Mouse (Mus musculus) lung, embryonic 14.5 days (tissue): ENCODE data around the gene Ppp2r3a. TPM values are rescaled to one million over a fixed set of nuclear protein-coding genes. Genes with fewer than 3 reads are reported as not detected.
A peak's percentile ranks its signal among the peaks of the same experiment; 100 is the strongest.

ENCODE experiments used
- ATAC-seq: fragments of 200-750 bp; cut with Nextera tagmentation; 2 replicates; pipeline ENCODE4 v1.8.0; 2017; ENCODE audit warnings: mild to moderate bottlenecking, moderate TSS enrichment, moderate library complexity; ENCODE audit not compliant: insufficient read depth
- DNase-seq: peaks from one replicate; pipeline ENCODE4 v3.0.0-alpha.2; 2015
- H3K27ac ChIP-seq: fragments of 300-500 bp; sonication (generic); 2 replicates; pipeline ENCODE4 v1.5.1; 2014; ENCODE audit warnings: low read depth, mild to moderate bottlenecking, moderate library complexity
- H3K27me3 ChIP-seq: fragments of 300-500 bp; sonication (generic); 2 replicates; pipeline ENCODE4 v1.6.1; 2014; ENCODE audit warnings: low read length, control low read depth; ENCODE audit not compliant: insufficient read depth
- H3K36me3 ChIP-seq: fragments of 300-500 bp; sonication (generic); 2 replicates; pipeline ENCODE4 v1.6.1; 2014; ENCODE audit warnings: control low read depth; ENCODE audit not compliant: insufficient read depth
- H3K4me1 ChIP-seq: fragments of 300-500 bp; sonication (generic); 2 replicates; pipeline ENCODE4 v1.6.1; 2014; ENCODE audit warnings: antibody characterized with exemption, control low read depth; ENCODE audit not compliant: insufficient read depth
- H3K4me2 ChIP-seq: fragments of 300-500 bp; sonication (generic); 2 replicates; pipeline ENCODE4 v1.6.1; 2014; ENCODE audit warnings: mild to moderate bottlenecking
- H3K4me3 ChIP-seq: fragments of 300-500 bp; sonication (generic); 2 replicates; pipeline ENCODE4 v1.5.1; 2014; ENCODE audit warnings: low read depth, low read length
- H3K9ac ChIP-seq: fragments of 300-500 bp; sonication (generic); 2 replicates; pipeline ENCODE4 v1.6.1; 2014
- H3K9me3 ChIP-seq: fragments of 300-500 bp; sonication (generic); 2 replicates; pipeline ENCODE4 v1.6.1; 2016; ENCODE audit warnings: low read depth, low read length, control low read depth
- CTCF ChIP-seq: IDR thresholded peaks from 2 replicates; pipeline ENCODE4 v1.5.1; 2016; ENCODE audit warnings: antibody characterized with exemption, low read depth
- WGBS: fragments of 180-500 bp; shearing (Covaris S2); extraction: QIAGEN DNeasy Blood & Tissue Kit; methylation state at CpG from one replicate; pipeline ENCODE4 v1.1.7; 2014; 5-methylcytosine and 5-hydroxymethylcytosine counted together
- polyA plus RNA-seq: library from polyadenylated mRNA; unstranded; fragments of >200 nt; fragmentation: Nextera tagmentation; extraction: Ambion mirVana; gene quantifications from 2 replicates; pipeline ENCODE4 v1.2.1, GENCODE M21; 2014

Ppp2r3a gene
- polyA plus RNA-seq, 1 experiment from 2014 or later: 14.4 TPM

- DNase-seq (peak; percentile 84), ATAC-seq (peak; percentile 97)
- Histone ChIP-seq H3K27ac (peak overlapping the region; percentile 97), H3K4me3 (peak overlapping the region; percentile 76), H3K4me1 (peaks cover 11% of the 10 kb centered on the region; the same call in 1 of the 2 replicates), H3K36me3 (no peaks in the 10 kb centered on the region), H3K27me3 (no peaks in the 10 kb centered on the region), H3K9ac (peak overlapping the region; percentile 84), H3K9me3 (no peaks in the 10 kb centered on the region), H3K4me2 (peak overlapping the region; percentile 67)
- under 1% methylated on average over 57 of the region's 61 CpGs for WGBS
- no peak for TF ChIP-seq CTCF
Measured at GRCm38 (mm10) chr9:101250981-101251643, 483 bp downstream of the Ppp2r3a start.

- peak overlapping the region; percentile 84 for H3K9ac ChIP-seq
- DNase-seq: peak; percentile 55
- no peak for ATAC-seq
Measured at GRCm38 (mm10) chr9:101250486-101250885, 1.1 kb downstream of the Ppp2r3a start.

DNA sequence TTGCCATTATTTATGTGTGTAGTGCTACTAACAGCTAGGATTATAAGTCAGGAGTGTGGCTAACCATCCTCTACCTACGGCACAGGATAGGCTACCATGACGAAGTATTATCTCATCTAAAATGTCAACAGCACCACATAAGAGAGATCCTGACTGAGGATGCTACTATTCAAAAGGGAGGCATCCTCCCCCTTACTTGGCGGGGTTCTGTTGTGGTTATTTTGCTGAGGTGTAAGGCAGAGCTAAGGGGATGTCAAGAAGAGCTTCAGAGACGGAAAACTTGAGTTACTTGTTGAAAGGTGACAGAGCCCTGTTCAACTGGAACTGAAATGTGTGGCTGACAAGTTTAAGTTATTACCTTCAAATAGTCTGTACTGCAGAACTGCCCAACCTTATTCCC lies 2.0 kb downstream of the Ppp2r3a start:
- no peak for DNase-seq
- H3K9ac ChIP-seq: peak overlapping the region; percentile 84
- H3K4me2 ChIP-seq: peak overlapping the region; percentile 67
- ATAC-seq: no peak
- WGBS: 56% methylated on average over 4 of the region's 4 CpGs
- peak overlapping the region; percentile 76 for H3K4me3 ChIP-seq
- no peaks in the 10 kb centered on the region for H3K9me3 ChIP-seq
- H3K4me1 ChIP-seq: peaks cover 11% of the 10 kb centered on the region; the same call in 1 of the 2 replicates
- H3K36me3 ChIP-seq: no peaks in the 10 kb centered on the region
- no peak overlapping the region for H3K27ac ChIP-seq
- no peak for TF ChIP-seq CTCF
- no peaks in the 10 kb centered on the region for H3K27me3 ChIP-seq

More at GRCm38 (mm10) chr9:101250486-101250885, 1.1 kb downstream of the Ppp2r3a start:
- H3K9me3 ChIP-seq: no peaks in the 10 kb centered on the region
- no peak for TF ChIP-seq CTCF
- peak overlapping the region; percentile 76 for H3K4me3 ChIP-seq
- H3K27me3 ChIP-seq: no peaks in the 10 kb centered on the region
- no peaks in the 10 kb centered on the region for H3K36me3 ChIP-seq
- peak overlapping the region; percentile 97 for H3K27ac ChIP-seq
- WGBS: 3% methylated on average over 11 of the region's 11 CpGs
- peak overlapping the region; percentile 67 for H3K4me2 ChIP-seq
- peaks cover 11% of the 10 kb centered on the region; the same call in 1 of the 2 replicates for H3K4me1 ChIP-seq

DNA sequence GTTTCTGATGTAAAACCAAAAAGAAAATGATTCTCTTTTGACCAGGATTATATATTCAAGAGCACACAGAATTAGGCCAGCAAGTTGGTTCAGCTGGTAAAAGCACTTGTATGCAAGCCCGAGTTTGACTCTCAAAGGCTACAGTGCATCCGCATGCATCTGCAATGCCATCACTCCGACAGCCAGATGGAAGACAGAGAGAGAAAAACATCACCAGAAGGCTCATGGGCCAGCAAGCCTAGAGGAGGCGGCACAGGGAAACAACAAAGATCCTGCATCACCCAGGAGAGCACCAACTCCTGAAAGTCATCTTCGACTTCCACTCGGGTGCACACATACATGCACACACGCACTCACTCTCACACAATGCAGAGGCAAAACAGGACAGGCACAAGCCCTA lies 4.1 kb downstream of the Ppp2r3a start:
- H3K36me3 ChIP-seq: no peaks in the 10 kb centered on the region
- TF ChIP-seq CTCF: no peak
- H3K27ac ChIP-seq: no peak overlapping the region
- no peak overlapping the region for H3K9ac ChIP-seq
- H3K4me2 ChIP-seq: no peak overlapping the region
- no peaks in the 10 kb centered on the region for H3K27me3 ChIP-seq
- H3K4me1 ChIP-seq: peaks cover 11% of the 10 kb centered on the region; the same call in 1 of the 2 replicates
- no peak for DNase-seq
- H3K4me3 ChIP-seq: no peak overlapping the region
- ATAC-seq: no peak
- 76% methylated on average over 7 of the region's 7 CpGs for WGBS
- H3K9me3 ChIP-seq: no peaks in the 10 kb centered on the region

DNA sequence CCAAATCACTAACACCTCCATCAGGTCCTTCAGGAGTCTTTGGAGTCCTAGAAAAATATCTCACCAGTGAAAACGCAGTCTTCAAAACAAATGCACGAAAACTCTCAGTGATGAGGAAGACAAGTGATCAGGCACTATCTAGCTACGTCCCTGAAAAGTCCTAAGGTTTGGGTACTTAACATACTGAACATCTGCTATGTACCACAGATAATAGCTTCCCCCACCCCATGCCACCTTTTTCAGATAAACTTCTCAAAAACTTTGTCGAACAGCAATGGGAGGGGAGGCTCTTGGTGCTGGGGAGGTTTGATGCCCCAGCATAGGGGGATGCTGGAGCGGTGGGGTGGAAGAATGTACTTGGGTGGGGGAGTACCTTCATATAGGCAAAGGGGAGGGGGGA lies 6.1 kb downstream of the Ppp2r3a start:
- Histone ChIP-seq H3K27me3 (no peaks in the 10 kb centered on the region), H3K27ac (no peak overlapping the region), H3K9ac (no peak overlapping the region), H3K4me2 (no peak overlapping the region), H3K4me3 (no peak overlapping the region), H3K9me3 (no peaks in the 10 kb centered on the region), H3K36me3 (no peaks in the 10 kb centered on the region), H3K4me1 (peaks cover 11% of the 10 kb centered on the region; the same call in 1 of the 2 replicates)
- 83% methylated on average over 5 of the region's 5 CpGs for WGBS
- ATAC-seq: no peak
- TF ChIP-seq CTCF: no peak
- no peak for DNase-seq

DNA sequence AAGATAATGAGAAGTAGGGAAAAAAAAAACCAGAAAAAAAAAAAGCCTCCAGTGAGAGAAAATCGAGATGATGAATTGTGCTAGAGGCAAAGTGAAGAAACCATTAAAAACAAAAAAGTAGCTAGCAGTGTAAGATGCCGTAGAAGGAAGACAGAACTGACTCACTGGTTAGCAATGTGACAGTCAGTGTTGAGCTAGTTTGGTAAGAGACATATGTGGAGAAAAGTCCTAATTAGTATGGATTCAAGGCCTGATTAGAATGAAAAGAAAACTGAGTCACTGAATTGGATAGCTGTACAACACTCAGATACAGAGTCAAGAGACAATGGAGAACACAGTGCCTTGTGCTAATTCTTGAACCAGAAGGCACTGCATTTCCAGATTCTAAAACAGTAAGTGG lies 7.9 kb downstream of the Ppp2r3a start:
- Histone ChIP-seq H3K27ac (no peak overlapping the region), H3K4me2 (no peak overlapping the region), H3K9ac (no peak overlapping the region), H3K4me3 (no peak overlapping the region), H3K4me1 (no peaks in the 10 kb centered on the region), H3K9me3 (no peaks in the 10 kb centered on the region), H3K36me3 (no peaks in the 10 kb centered on the region), H3K27me3 (no peaks in the 10 kb centered on the region)
- 49% methylated on average over 2 of the region's 2 CpGs for WGBS
- DNase-seq (no peak), ATAC-seq (no peak)
- no peak for TF ChIP-seq CTCF

DNA sequence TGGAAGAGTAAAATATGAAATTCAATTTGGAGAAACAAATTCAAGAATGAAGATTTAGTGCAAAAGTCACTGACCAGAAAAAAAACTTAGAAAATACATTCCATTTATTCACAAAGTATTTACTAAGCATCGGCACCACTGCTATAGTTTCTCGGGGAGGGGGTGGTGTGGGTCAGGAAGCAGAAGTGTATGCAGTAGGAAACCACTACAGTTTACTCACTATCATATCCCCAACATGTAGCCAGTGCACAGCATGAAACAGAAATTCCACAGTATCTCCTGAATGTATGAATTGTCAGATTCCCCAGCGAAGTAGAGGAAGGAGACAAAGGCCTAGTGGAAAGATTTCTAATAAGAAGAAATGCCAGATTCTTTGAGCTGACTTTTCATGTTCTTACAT lies 11.4 kb downstream of the Ppp2r3a start:
- no peak for DNase-seq
- no peaks in the 10 kb centered on the region for H3K9me3 ChIP-seq
- H3K9ac ChIP-seq: no peak overlapping the region
- H3K4me1 ChIP-seq: no peaks in the 10 kb centered on the region
- no peak overlapping the region for H3K27ac ChIP-seq
- no peak overlapping the region for H3K4me3 ChIP-seq
- 82% methylated on average over 3 of the region's 3 CpGs for WGBS
- no peaks in the 10 kb centered on the region for H3K27me3 ChIP-seq
- no peaks in the 10 kb centered on the region for H3K36me3 ChIP-seq
- ATAC-seq: no peak
- TF ChIP-seq CTCF: no peak
- no peak overlapping the region for H3K4me2 ChIP-seq
